Mouse (Mus musculus) neural tube, embryonic 15.5 days (tissue): ENCODE results near the gene Nfkb1. TPM values are rescaled to one million over a fixed set of nuclear protein-coding genes. Genes with fewer than 3 reads are reported as not detected.

Experiments
- ATAC-seq: fragments of 200-750 bp; cut with Nextera tagmentation; 2 replicates; pipeline ENCODE4 v1.8.0; 2017; ENCODE audit warnings: mild to moderate bottlenecking, moderate TSS enrichment, moderate library complexity; ENCODE audit not compliant: low FRiP score
- H3K27ac ChIP-seq: fragments of 300-500 bp; sonication (generic); replicated peaks from 2 replicates; pipeline ENCODE4 v1.5.1; 2015; ENCODE audit warnings: mild to moderate bottlenecking, inconsistent platforms
- H3K27me3 ChIP-seq: fragments of 300-500 bp; sonication (generic); replicated peaks from 2 replicates; pipeline ENCODE4 v1.6.1; 2015; ENCODE audit warnings: inconsistent platforms
- H3K36me3 ChIP-seq: fragments of 300-500 bp; sonication (generic); 2 replicates; pipeline ENCODE4 v1.6.1; 2015; ENCODE audit warnings: inconsistent platforms
- H3K4me1 ChIP-seq: fragments of 300-500 bp; sonication (generic); 2 replicates; pipeline ENCODE4 v1.6.1; 2015; ENCODE audit warnings: inconsistent platforms
- H3K4me2 ChIP-seq: fragments of 300-500 bp; sonication (generic); 2 replicates; pipeline ENCODE4 v1.6.1; 2015; ENCODE audit warnings: inconsistent platforms, mild to moderate bottlenecking, moderate library complexity
- H3K4me3 ChIP-seq: fragments of 300-500 bp; sonication (generic); replicated peaks from 2 replicates; pipeline ENCODE4 v1.5.1; 2015; ENCODE audit warnings: mild to moderate bottlenecking, inconsistent platforms
- H3K9ac ChIP-seq: fragments of 300-500 bp; sonication (generic); replicated peaks from 2 replicates; pipeline ENCODE4 v1.6.1; 2015; ENCODE audit warnings: mild to moderate bottlenecking, inconsistent platforms
- H3K9me3 ChIP-seq: fragments of 300-500 bp; sonication (generic); replicated peaks from 2 replicates; pipeline ENCODE4 v1.6.1; 2016; ENCODE audit warnings: inconsistent platforms
- WGBS: fragments of 180-500 bp; shearing (Covaris S2); methylation state at CpG from one replicate; pipeline ENCODE4 v1.1.7; 2015; ENCODE audit warnings: mixed read lengths; 5-methylcytosine and 5-hydroxymethylcytosine counted together
- polyA plus RNA-seq: library from polyadenylated mRNA; unstranded; fragments of >200 nt; fragmentation: Nextera tagmentation; extraction: Ambion mirVana; gene quantifications from 2 replicates; pipeline ENCODE4 v1.2.1, GENCODE M21; 2015

Gene Nfkb1
- polyA plus RNA-seq, 1 experiment from 2014 or later: 7.7 TPM

- ATAC-seq: no peak
- H3K36me3 ChIP-seq: peaks cover 34% of the 10 kb centered on the region
These were observed 93.0 kb downstream of the Nfkb1 start for GRCm38 (mm10) chr3:135598355-135598754.

DNA sequence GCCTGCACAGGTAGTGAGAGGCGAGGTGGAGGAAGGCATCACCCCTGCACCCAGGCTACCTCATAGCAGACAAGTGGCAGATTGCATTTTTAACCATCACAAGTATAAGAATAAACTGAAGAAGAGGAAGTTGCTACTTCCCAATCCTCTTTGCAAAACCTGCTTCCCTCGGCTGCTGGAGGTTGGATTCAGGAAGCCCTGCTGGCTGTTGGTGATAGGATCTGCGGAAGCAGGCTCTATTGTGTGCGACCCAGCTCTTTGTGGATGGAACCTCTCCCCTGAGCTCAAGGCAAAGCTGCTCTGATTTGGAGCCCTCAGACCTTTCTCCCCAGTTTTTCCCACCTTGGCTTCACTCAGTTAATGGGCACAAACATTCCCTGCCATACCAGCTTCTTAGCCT lies 94.3 kb downstream of the Nfkb1 start:
- H3K9me3 ChIP-seq: no peaks in the 10 kb centered on the region
- WGBS: 79% methylated on average over 4 of the region's 4 CpGs
- no peak overlapping the region for H3K9ac ChIP-seq
- no peaks in the 10 kb centered on the region for H3K27me3 ChIP-seq
- no peak for ATAC-seq
- H3K4me1 ChIP-seq: no peaks in the 10 kb centered on the region
- no peak overlapping the region for H3K4me3 ChIP-seq
- peaks cover 37% of the 10 kb centered on the region for H3K36me3 ChIP-seq
- H3K4me2 ChIP-seq: no peak overlapping the region
- 0 out of 2 replicates have a peak overlapping the region, but pooled peaks have one; percentile 33 for H3K27ac ChIP-seq

More at GRCm38 (mm10) chr3:135598355-135598754, 93.0 kb downstream of the Nfkb1 start:
- Histone ChIP-seq H3K4me3 (no peak overlapping the region), H3K9me3 (no peaks in the 10 kb centered on the region), H3K4me1 (no peaks in the 10 kb centered on the region), H3K27me3 (no peaks in the 10 kb centered on the region), H3K27ac (no peak overlapping the region), H3K9ac (no peak overlapping the region), H3K4me2 (no peak overlapping the region)
- WGBS: 91% methylated on average over 3 of the region's 3 CpGs

DNA sequence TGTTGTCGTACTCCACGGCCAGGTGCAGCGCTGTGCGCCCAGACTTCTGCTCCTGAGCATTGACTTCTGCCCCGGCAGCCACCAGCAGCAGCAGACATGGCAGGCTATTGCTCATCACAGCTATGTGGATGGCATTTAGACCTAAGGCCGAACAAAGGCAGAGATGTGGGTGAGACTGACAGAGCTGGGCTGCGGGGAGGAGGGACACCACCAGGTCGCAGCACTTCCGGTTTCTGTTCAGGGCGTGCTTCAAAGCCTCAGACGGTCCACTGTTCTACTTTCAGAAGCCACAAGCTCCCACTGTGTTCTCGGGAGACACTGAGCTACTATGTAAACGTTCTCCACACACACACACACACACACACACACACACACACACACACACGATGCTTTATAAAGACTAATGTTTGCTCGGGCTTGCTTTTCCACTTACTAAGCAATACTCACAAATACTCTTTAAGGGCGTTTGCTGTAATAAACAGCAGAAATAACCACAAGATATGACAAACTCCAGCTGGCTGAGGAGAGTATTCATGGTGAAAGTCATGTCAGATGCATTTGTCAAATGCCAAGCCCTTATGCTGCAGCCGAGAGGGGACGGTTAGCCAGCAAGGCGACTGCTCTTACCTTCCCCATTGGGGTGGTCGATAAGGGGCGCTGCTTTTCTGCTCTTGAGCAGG lies 97.0 kb downstream of the Nfkb1 start:
- Histone ChIP-seq H3K36me3 (peaks cover 35% of the 10 kb centered on the region), H3K27me3 (no peaks in the 10 kb centered on the region), H3K4me3 (no peak overlapping the region), H3K9me3 (no peaks in the 10 kb centered on the region), H3K27ac (no peak overlapping the region), H3K4me2 (no peak overlapping the region), H3K4me1 (no peaks in the 10 kb centered on the region), H3K9ac (no peak overlapping the region)
- no peak for ATAC-seq
- 76% methylated on average over 21 of the region's 21 CpGs for WGBS

GRCm38 (mm10) chr3:135592011-135592410 lies 99.3 kb downstream of the Nfkb1 start:
- no peak overlapping the region for H3K9ac ChIP-seq
- peaks cover 49% of the 10 kb centered on the region for H3K36me3 ChIP-seq
- no peaks in the 10 kb centered on the region for H3K9me3 ChIP-seq
- no peak overlapping the region for H3K27ac ChIP-seq
- 85% methylated on average over 4 of the region's 4 CpGs for WGBS
- no peaks in the 10 kb centered on the region for H3K27me3 ChIP-seq
- no peaks in the 10 kb centered on the region for H3K4me1 ChIP-seq
- ATAC-seq: no peak
- no peak overlapping the region for H3K4me3 ChIP-seq
- H3K4me2 ChIP-seq: no peak overlapping the region

DNA sequence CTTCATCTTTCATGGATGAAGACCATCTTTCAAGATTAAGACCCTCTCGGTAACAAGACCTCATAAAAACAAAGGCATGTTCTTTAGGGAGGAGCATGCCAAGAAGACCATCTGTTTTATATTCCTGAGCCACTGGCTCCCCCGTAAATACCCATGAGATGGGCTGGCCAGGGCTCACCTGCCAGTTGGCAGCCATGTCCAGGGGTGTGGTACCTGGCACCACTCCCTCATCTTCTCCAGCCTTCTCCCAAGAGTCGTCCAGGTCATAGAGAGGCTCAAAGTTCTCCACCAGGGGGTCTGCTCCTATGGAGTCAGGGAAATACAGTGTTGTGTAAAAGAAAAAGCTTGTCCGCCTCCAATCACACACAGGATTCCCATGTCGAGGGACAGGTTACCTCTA lies 100.0 kb downstream of the Nfkb1 start:
- no peaks in the 10 kb centered on the region for H3K27me3 ChIP-seq
- H3K9ac ChIP-seq: no peak overlapping the region
- no peak overlapping the region for H3K27ac ChIP-seq
- no peak for ATAC-seq
- H3K4me2 ChIP-seq: no peak overlapping the region
- no peaks in the 10 kb centered on the region for H3K4me1 ChIP-seq
- H3K4me3 ChIP-seq: no peak overlapping the region
- H3K9me3 ChIP-seq: no peaks in the 10 kb centered on the region
- H3K36me3 ChIP-seq: peaks cover 50% of the 10 kb centered on the region
- 78% methylated on average over 5 of the region's 5 CpGs for WGBS

DNA sequence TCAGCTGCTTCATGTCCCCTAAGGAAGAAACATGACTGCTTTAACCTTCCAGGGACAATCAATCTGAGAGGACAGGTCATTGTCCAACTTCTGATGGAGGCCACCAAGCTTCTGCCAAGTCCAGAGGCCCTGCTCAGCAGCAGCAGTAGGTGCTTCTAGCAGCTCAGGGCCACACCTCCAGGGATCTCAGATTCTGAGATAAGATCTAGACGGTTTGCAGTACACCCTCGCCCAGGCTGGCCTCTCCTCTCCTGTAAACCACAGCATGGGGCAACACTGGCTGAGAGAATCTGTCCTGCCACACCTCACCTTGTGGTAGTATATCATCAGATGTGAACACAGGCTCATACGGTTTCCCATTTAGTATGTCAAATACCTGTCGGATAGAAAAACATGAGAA lies 100.9 kb downstream of the Nfkb1 start:
- Histone ChIP-seq H3K4me1 (no peaks in the 10 kb centered on the region), H3K4me3 (no peak overlapping the region), H3K4me2 (no peak overlapping the region), H3K9me3 (no peaks in the 10 kb centered on the region), H3K9ac (no peak overlapping the region), H3K27me3 (no peaks in the 10 kb centered on the region), H3K27ac (no peak overlapping the region), H3K36me3 (peaks cover 55% of the 10 kb centered on the region)
- 91% methylated on average over 4 of the region's 4 CpGs for WGBS
- ATAC-seq: no peak

GRCm38 (mm10) chr3:135586471-135586880 lies 104.9 kb downstream of the Nfkb1 start:
- ATAC-seq: no peak
- 93% methylated on average over 4 of the region's 4 CpGs for WGBS
- H3K27me3 ChIP-seq: no peaks in the 10 kb centered on the region
- H3K9me3 ChIP-seq: no peaks in the 10 kb centered on the region
- H3K4me3 ChIP-seq: no peak overlapping the region
- no peak overlapping the region for H3K27ac ChIP-seq
- no peak overlapping the region for H3K9ac ChIP-seq
- H3K4me2 ChIP-seq: no peak overlapping the region
- H3K36me3 ChIP-seq: peaks cover 49% of the 10 kb centered on the region
- peaks cover 2% of the 10 kb centered on the region for H3K4me1 ChIP-seq

GRCm38 (mm10) chr3:135586060-135586459 lies 105.3 kb downstream of the Nfkb1 start:
- H3K9ac ChIP-seq: no peak overlapping the region
- no peaks in the 10 kb centered on the region for H3K27me3 ChIP-seq
- peaks cover 6% of the 10 kb centered on the region for H3K4me1 ChIP-seq
- no peak overlapping the region for H3K4me3 ChIP-seq
- no peak overlapping the region for H3K4me2 ChIP-seq
- no peak for ATAC-seq
- WGBS: 82% methylated on average over 2 of the region's 2 CpGs
- H3K9me3 ChIP-seq: no peaks in the 10 kb centered on the region
- H3K27ac ChIP-seq: no peak overlapping the region
- peaks cover 49% of the 10 kb centered on the region for H3K36me3 ChIP-seq

- Histone ChIP-seq H3K9ac (no peak overlapping the region), H3K27me3 (no peaks in the 10 kb centered on the region), H3K4me1 (peaks cover 6% of the 10 kb centered on the region), H3K9me3 (no peaks in the 10 kb centered on the region), H3K27ac (no peak overlapping the region), H3K4me2 (no peak overlapping the region), H3K36me3 (peaks cover 45% of the 10 kb centered on the region), H3K4me3 (no peak overlapping the region)
- WGBS: 68% methylated on average over 6 of the region's 6 CpGs
- ATAC-seq: no peak
These were observed 105.9 kb downstream of the Nfkb1 start for GRCm38 (mm10) chr3:135585482-135585881.

DNA sequence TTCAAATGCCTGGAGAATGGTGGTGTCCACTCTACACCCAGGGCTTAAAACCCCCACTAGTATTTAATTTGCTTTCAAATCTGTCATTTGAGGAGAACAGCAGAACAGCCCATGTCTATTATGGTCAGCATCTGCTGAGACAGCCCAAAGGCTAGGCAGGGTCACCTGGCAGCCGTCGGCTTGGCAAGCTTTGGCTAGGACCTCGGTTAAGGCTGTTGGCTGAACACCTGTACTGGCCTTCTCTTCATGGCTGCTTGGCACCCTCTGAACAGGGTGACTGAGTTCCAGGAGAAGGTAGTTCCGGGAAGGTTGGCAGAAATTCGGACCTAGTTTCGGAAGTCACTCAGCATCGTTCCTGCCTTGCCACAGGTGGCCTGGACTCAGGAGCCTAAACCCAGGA lies 109.1 kb downstream of the Nfkb1 start:
- no peak for ATAC-seq
- 93% methylated on average over 7 of the region's 7 CpGs for WGBS
- no peak overlapping the region for H3K4me2 ChIP-seq
- peaks cover 21% of the 10 kb centered on the region for H3K36me3 ChIP-seq
- no peaks in the 10 kb centered on the region for H3K27me3 ChIP-seq
- H3K27ac ChIP-seq: no peak overlapping the region
- no peak overlapping the region for H3K9ac ChIP-seq
- H3K9me3 ChIP-seq: no peaks in the 10 kb centered on the region
- no peak overlapping the region for H3K4me3 ChIP-seq
- peaks cover 6% of the 10 kb centered on the region for H3K4me1 ChIP-seq

- no peak overlapping the region for H3K27ac ChIP-seq
- ATAC-seq: peak; percentile 76; the same call in 1 of the 2 replicates
- H3K9me3 ChIP-seq: no peaks in the 10 kb centered on the region
- no peaks in the 10 kb centered on the region for H3K27me3 ChIP-seq
- peaks cover 18% of the 10 kb centered on the region for H3K36me3 ChIP-seq
- peaks cover 6% of the 10 kb centered on the region for H3K4me1 ChIP-seq
- H3K4me3 ChIP-seq: no peak overlapping the region
- no peak overlapping the region for H3K4me2 ChIP-seq
- WGBS: 17% methylated on average over 10 of the region's 10 CpGs
- H3K9ac ChIP-seq: no peak overlapping the region
These were observed 109.7 kb downstream of the Nfkb1 start for GRCm38 (mm10) chr3:135581606-135582117.

DNA sequence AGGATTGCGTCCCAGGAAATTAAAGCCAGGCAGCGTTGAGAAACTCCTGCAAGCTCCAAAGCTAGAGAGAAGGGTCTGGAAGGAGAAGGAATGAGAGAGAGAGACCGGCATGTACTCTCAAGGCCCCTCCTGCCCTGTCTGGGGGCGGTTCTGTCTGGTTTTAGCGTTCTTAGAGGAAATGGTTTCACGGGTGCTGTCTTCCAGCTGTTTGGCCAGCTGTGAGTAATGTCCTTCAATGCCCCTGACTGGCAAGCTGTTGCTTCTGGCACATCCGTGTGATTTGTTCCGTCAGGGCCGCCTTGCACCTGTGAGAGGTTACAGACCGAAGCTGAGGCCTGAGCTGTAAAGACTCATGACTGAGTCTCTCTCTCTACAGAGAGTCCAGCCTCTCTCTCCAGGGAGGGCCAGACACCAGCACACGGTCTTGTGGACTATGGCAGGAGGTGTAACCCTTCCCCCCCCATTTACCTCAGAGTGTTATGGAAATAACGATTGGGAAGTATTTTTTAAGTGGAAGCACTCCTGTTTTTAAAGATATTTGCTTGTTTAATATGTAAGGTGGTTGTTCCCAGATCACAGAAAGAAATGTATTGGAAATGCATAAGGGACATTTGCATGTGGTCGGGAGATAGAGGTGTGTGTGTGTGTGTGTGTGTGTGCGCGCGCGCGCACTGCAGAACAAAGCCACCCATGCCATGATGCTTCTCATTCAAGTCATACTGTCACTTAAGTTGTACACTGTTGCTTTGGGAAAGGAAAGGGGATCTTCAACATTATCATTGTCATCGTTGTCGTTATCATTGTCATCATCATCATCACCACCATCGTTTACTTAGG lies 110.7 kb downstream of the Nfkb1 start:
- no peak overlapping the region for H3K9ac ChIP-seq
- no peak overlapping the region for H3K4me3 ChIP-seq
- H3K4me1 ChIP-seq: peaks cover 6% of the 10 kb centered on the region
- no peaks in the 10 kb centered on the region for H3K27me3 ChIP-seq
- ATAC-seq: no peak
- H3K27ac ChIP-seq: no peak overlapping the region
- no peaks in the 10 kb centered on the region for H3K9me3 ChIP-seq
- H3K4me2 ChIP-seq: no peak overlapping the region
- peaks cover 15% of the 10 kb centered on the region for H3K36me3 ChIP-seq
- WGBS: 83% methylated on average over 21 of the region's 21 CpGs
